Mouse (Mus musculus): Measurements from ENCODE around the gene Slx1b.

GRCm38 (mm10) chr7:126668452-126668851 lies 27.1 kb downstream of the Slx1b start:
- TF ChIP-seq CTCF (IDR thresholded peaks at IDR 0.05; ENCODE audit: low read depth, low read length): no peak
- no peak for TF ChIP-seq POLR2A (IDR thresholded peaks at IDR 0.05; ENCODE audit: extremely low read depth, insufficient read depth, low read length)
